Mouse (Mus musculus) CH12.LX (cell line): ENCODE results near the gene Slc44a1. TPM values are rescaled to one million over a fixed set of nuclear protein-coding genes. Genes with fewer than 3 reads are reported as not detected.

ENCODE experiments used
- DNase-seq: peaks from one replicate; pipeline ENCODE4 v3.0.0-alpha.2; 2013; ENCODE audit errors: extremely low read depth
- H3K27ac ChIP-seq: 2 replicates; pipeline ENCODE4 v1.5.1; 2012; ENCODE audit warnings: low read depth, mild to moderate bottlenecking, control low read depth, moderate library complexity; ENCODE audit not compliant: insufficient read depth
- H3K27me3 ChIP-seq: replicated peaks from 2 replicates; pipeline ENCODE3; 2012; ENCODE audit warnings: inconsistent platforms
- H3K36me3 ChIP-seq, 2 experiments: replicated peaks in 1 of 2; 2 replicates each; pipeline versions ENCODE3 to v1.6.1; 2012; ENCODE audit warnings: inconsistent platforms in 1 of 2, low read length in 1 of 2, mild to moderate bottlenecking in 1 of 2, mixed read lengths in 1 of 2, moderate library complexity in 1 of 2; ENCODE audit not compliant: control insufficient read depth in 1 of 2, insufficient read depth in 1 of 2
- H3K4me1 ChIP-seq, 2 experiments: 2 replicates each; pipeline ENCODE4 v1.6.1; 2012; ENCODE audit warnings: inconsistent platforms in 1 of 2, moderate library complexity in 1 of 2; ENCODE audit not compliant: insufficient read depth in 2 of 2, control insufficient read depth in 1 of 2
- H3K4me2 ChIP-seq: 2 replicates; pipeline ENCODE4 v1.6.1; 2012; ENCODE audit warnings: low read depth, mild to moderate bottlenecking, control low read depth; ENCODE audit not compliant: poor library complexity, insufficient read depth, severe bottlenecking
- H3K4me3 ChIP-seq, 3 experiments: fragments of 150-350 bp in 1 of 3; sonication (generic) in 1 of 3; replicated peaks in 1 of 3; 2 replicates each; pipeline versions ENCODE3 to v1.5.1; 2011 to 2012; ENCODE audit warnings: low read depth in 2 of 3, low read length in 2 of 3, mild to moderate bottlenecking in 2 of 3, moderate library complexity in 2 of 3, control low read depth in 1 of 3, improper control_type of control experiment in 1 of 3, inconsistent platforms in 1 of 3, mixed read lengths in 1 of 3; ENCODE audit not compliant: poor library complexity in 1 of 3
- H3K79me2 ChIP-seq: replicated peaks from 2 replicates; pipeline ENCODE4 v1.6.1; 2012; ENCODE audit warnings: mild to moderate bottlenecking, moderate library complexity; ENCODE audit not compliant: control insufficient read depth, poor library complexity, insufficient read depth, severe bottlenecking; ENCODE audit errors: extremely low read depth
- H3K9ac ChIP-seq: 2 replicates; pipeline ENCODE4 v1.6.1; 2012; ENCODE audit warnings: low read depth, mild to moderate bottlenecking, control low read depth, moderate library complexity; ENCODE audit not compliant: insufficient read depth
- H3K9me3 ChIP-seq: replicated peaks from 2 replicates; pipeline ENCODE3; 2012; ENCODE audit warnings: low read length, inconsistent platforms, mixed read lengths
- BHLHE40 ChIP-seq: IDR thresholded peaks from 2 replicates; pipeline ENCODE4 v1.6.1; 2011; ENCODE audit warnings: mild to moderate bottlenecking, low read depth, low read length, improper control_type of control experiment
- CHD2 ChIP-seq: IDR thresholded peaks from 2 replicates; pipeline ENCODE4 v1.6.1; 2011; ENCODE audit warnings: low read length, improper control_type of control experiment
- CTCF ChIP-seq, 2 experiments: IDR thresholded peaks in 1 of 2; conservative IDR thresholded peaks in 1 of 2; 2 replicates each; pipeline ENCODE4 v1.5.1; 2011 to 2012; ENCODE audit warnings: low read depth in 2 of 2, low read length in 2 of 2, improper control_type of control experiment in 1 of 2, inconsistent platforms in 1 of 2, mild to moderate bottlenecking in 1 of 2, moderate library complexity in 1 of 2
- E2F4 ChIP-seq: IDR thresholded peaks from 2 replicates; pipeline ENCODE4 v1.6.1; 2011; ENCODE audit warnings: low read depth, low read length, improper control_type of control experiment; ENCODE audit not compliant: insufficient replicate concordance
- EP300 ChIP-seq: IDR thresholded peaks from 2 replicates; pipeline ENCODE4 v1.6.1; 2011; ENCODE audit warnings: low read length, improper control_type of control experiment
- ETS1 ChIP-seq: conservative IDR thresholded peaks from 2 replicates; pipeline ENCODE4 v1.6.1; 2012; ENCODE audit warnings: low read depth, mild to moderate bottlenecking, inconsistent platforms, low read length, improper control_type of control experiment, moderate library complexity
- GABPA ChIP-seq: IDR thresholded peaks from 2 replicates; pipeline ENCODE4 v1.6.1; 2012; ENCODE audit warnings: low read depth, low read length, improper control_type of control experiment, inconsistent platforms; ENCODE audit not compliant: insufficient replicate concordance
- IRF4 ChIP-seq: IDR thresholded peaks from 2 replicates; pipeline ENCODE4 v1.6.1; 2014; ENCODE audit warnings: low read depth, mild to moderate bottlenecking, inconsistent platforms, low read length, improper control_type of control experiment
- JUN ChIP-seq: IDR thresholded peaks from 2 replicates; pipeline ENCODE4 v1.6.1; 2011; ENCODE audit warnings: low read depth, mild to moderate bottlenecking, low read length, improper control_type of control experiment, moderate library complexity; ENCODE audit not compliant: insufficient read depth
- JUND ChIP-seq: conservative IDR thresholded peaks from 2 replicates; pipeline ENCODE4 v1.6.1; 2011; ENCODE audit warnings: low read depth, low read length, improper control_type of control experiment
- MAFK ChIP-seq: IDR thresholded peaks from 2 replicates; pipeline ENCODE4 v1.6.1; 2011; ENCODE audit warnings: low read length, improper control_type of control experiment; ENCODE audit not compliant: insufficient replicate concordance
- MXI1 ChIP-seq: IDR thresholded peaks from 2 replicates; pipeline ENCODE4 v1.6.1; 2011; ENCODE audit warnings: mild to moderate bottlenecking, low read depth, low read length, improper control_type of control experiment
- NELFE ChIP-seq: IDR thresholded peaks from 2 replicates; pipeline ENCODE4 v1.6.1; 2011; ENCODE audit warnings: low read depth, low read length, improper control_type of control experiment
- NRF1 ChIP-seq: IDR thresholded peaks from 2 replicates; pipeline ENCODE4 v1.6.1; 2014; ENCODE audit warnings: low read depth, mild to moderate bottlenecking, inconsistent platforms, low read length, improper control_type of control experiment, moderate library complexity
- PAX5 ChIP-seq: IDR thresholded peaks from 2 replicates; pipeline ENCODE4 v1.6.1; 2012; ENCODE audit warnings: low read length, inconsistent platforms, mixed read lengths
- POLR2AphosphoS2 ChIP-seq: IDR thresholded peaks from 2 replicates; pipeline ENCODE4 v1.6.1; 2011; ENCODE audit warnings: low read depth, low read length, improper control_type of control experiment
- RAD21 ChIP-seq: IDR thresholded peaks from 2 replicates; pipeline ENCODE4 v1.6.1; 2011; ENCODE audit warnings: low read depth, mild to moderate bottlenecking, low read length, improper control_type of control experiment, moderate library complexity
- SMC3 ChIP-seq: IDR thresholded peaks from 2 replicates; pipeline ENCODE4 v1.6.1; 2011; ENCODE audit warnings: low read depth, low read length, improper control_type of control experiment
- TCF12 ChIP-seq: IDR thresholded peaks from 2 replicates; pipeline ENCODE4 v1.6.1; 2014; ENCODE audit warnings: low read depth, mild to moderate bottlenecking, inconsistent platforms, low read length, improper control_type of control experiment
- ZKSCAN1 ChIP-seq: IDR thresholded peaks from 2 replicates; pipeline ENCODE4 v1.6.1; 2012; ENCODE audit warnings: low read depth, inconsistent platforms, low read length, improper control_type of control experiment, borderline replicate concordance
- ZMIZ1 ChIP-seq: IDR thresholded peaks from 2 replicates; pipeline ENCODE4 v1.6.1; 2012; ENCODE audit warnings: low read depth, mild to moderate bottlenecking, inconsistent platforms, low read length, improper control_type of control experiment
- dilution Hi-C: fragments of 300-500 bp; cut with MboI; formaldehyde crosslinking; loops from 2 replicates; pipeline ENCODE4 v1.14.3; 2020; ENCODE audit warnings: low sequenced_read_pairs; ENCODE audit not compliant: extremely low pct_unique_long_range_greater_than_20kb, extremely low pct_ligation_motif_present
- in situ Hi-C: fragments of 300-500 bp; cut with MboI; formaldehyde crosslinking; loops from 3 replicates; pipeline ENCODE4 v1.14.3; 2019; ENCODE audit warnings: low sequenced_read_pairs, low pct_ligation_motif_present, low pct_unique_long_range_greater_than_20kb, mixed read lengths
- polyA plus RNA-seq: library from polyadenylated mRNA; unstranded; fragments of >175 nt; gene quantifications from 2 replicates; pipeline ENCODE4 v1.2.1, GENCODE M21; 2012; ENCODE audit warnings: low read depth; ENCODE audit not compliant: insufficient read length
- total RNA-seq, 2 experiments: library from RNA; depleted of rRNA; stranded (reverse); fragments of 300-350 nt in 1 of 2; fragments of >200 nt in 1 of 2; gene quantifications; 2 replicates each; pipeline ENCODE4 v1.2.3; 2012 to 2014

The Slc44a1 gene
- total and polyA plus RNA-seq, 3 experiments = 5.4 to 9.3 (median 6.6) TPM

DNA sequence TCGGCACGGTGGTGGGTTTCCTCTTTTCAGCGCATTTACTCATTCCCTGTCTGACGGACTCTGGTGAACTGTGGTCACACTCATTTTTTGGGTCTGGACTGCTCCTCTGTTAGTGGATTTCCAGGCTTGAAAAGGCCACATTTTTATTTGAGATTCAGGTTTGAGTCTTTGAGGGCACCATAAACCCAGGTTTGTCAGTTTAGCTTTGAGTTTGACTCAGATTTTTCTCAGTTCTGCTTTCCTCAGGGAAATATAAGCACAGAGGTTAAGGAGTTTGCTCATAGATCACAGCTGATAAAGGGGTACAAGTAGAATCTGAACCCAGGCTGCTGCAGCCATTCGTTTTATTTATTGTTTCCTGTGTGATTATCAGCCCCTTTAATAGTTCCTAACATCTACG is 180.9 kb downstream of the Slc44a1 start:
- H3K79me2 ChIP-seq = no peaks in the 10 kb centered on the region
- H3K36me3 ChIP-seq = no peaks in the 10 kb centered on the region
- H3K27ac ChIP-seq = no peak overlapping the region
- H3K9ac ChIP-seq = no peak overlapping the region
- in situ Hi-C loops (loop anchor here (10.0 kb wide), 1 partner anchor 94 kb away; the partner anchor contains the start of gene Fktn), dilution Hi-C loops (no loop called here)
- H3K4me1 ChIP-seq = peaks cover 7 to 15% of the 10 kb centered on the region in 2 experiments
- no peak overlapping the region for H3K4me3 ChIP-seq
- H3K4me2 ChIP-seq = no peak overlapping the region
- peak; percentile 94 for TF ChIP-seq EP300
- TF ChIP-seq JUN = no peak
- TF ChIP-seq BHLHE40 = peak; percentile 23
- peak; percentile 26; the same call in 1 of the 2 replicates for TF ChIP-seq CHD2
- TF ChIP-seq IRF4 = peak; percentile 82
- TF ChIP-seq JUND = peak; percentile 53; the same call in 1 of the 2 replicates
- no peak for TF ChIP-seq NELFE
- peak; percentile 60 for DNase-seq
- H3K9me3 ChIP-seq = no peaks in the 10 kb centered on the region
- no peaks in the 10 kb centered on the region for H3K27me3 ChIP-seq

DNA sequence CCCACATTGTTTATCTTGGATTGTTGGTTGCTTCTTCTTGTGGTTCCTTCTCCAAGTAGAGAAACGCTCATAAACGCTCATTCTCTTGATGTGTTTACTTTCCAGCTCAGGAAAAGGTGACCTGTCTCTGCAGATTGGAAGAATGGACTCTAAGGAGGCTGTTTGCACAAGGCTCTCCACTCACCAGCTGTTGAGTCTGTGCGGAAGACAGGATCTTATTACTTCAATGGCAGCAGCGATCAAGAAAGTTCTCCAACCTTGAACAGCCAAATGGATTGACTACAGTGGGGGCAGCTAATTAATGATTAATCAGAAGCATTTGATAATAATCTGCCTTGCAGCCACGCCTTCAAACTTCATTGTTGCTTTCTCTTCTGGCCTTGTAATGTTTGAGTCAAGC is 181.3 kb downstream of the Slc44a1 start:
- no peaks in the 10 kb centered on the region for H3K36me3 ChIP-seq
- in situ Hi-C loops = loop anchor here (10.0 kb wide), 1 partner anchor 93 kb away; the partner anchor contains the start of gene Fktn
- dilution Hi-C loops = no loop called here
- no peak overlapping the region for H3K4me2 ChIP-seq
- DNase-seq = no peak
- no peak overlapping the region for H3K9ac ChIP-seq
- H3K79me2 ChIP-seq = no peaks in the 10 kb centered on the region
- no peaks in the 10 kb centered on the region for H3K9me3 ChIP-seq
- no peak for TF ChIP-seq MXI1
- TF ChIP-seq EP300 = no peak
- no peak for TF ChIP-seq GABPA
- TF ChIP-seq ZKSCAN1 = no peak
- no peak for TF ChIP-seq ETS1
- TF ChIP-seq SMC3 = no peak
- no peak for TF ChIP-seq MAFK
- no peak for TF ChIP-seq E2F4
- TF ChIP-seq CTCF (conservative IDR thresholded peaks at IDR 0.05 in 1 of 2, IDR thresholded peaks at IDR 0.05 in 1 of 2; ENCODE audit: low read depth in 2 of 2, low read length in 2 of 2) = no peak
- no peak for TF ChIP-seq TCF12
- no peak for TF ChIP-seq ZMIZ1
- TF ChIP-seq RAD21 = no peak
- no peak for TF ChIP-seq PAX5
- no peak for TF ChIP-seq NRF1
- TF ChIP-seq IRF4 = no peak
- no peak for TF ChIP-seq POLR2AphosphoS2
- H3K27ac ChIP-seq = no peak overlapping the region
- peaks cover 7 to 15% of the 10 kb centered on the region in 2 experiments for H3K4me1 ChIP-seq
- H3K27me3 ChIP-seq = no peaks in the 10 kb centered on the region
- no peak overlapping the region for H3K4me3 ChIP-seq
